Mouse (Mus musculus): ENCODE measurements around the gene Timm8a2.

Gene Timm8a2

GRCm38 (mm10) chr14:122034451-122034850, at the start of gene Timm8a2:
Gene Timm8a2 (plus strand): TSS chr14:122034674.
- no peak for DNase-seq

GRCm38 (mm10) chr14:121985477-121985876, 49.0 kb upstream of the Timm8a2 start:
- DNase-seq = no peak

DNA sequence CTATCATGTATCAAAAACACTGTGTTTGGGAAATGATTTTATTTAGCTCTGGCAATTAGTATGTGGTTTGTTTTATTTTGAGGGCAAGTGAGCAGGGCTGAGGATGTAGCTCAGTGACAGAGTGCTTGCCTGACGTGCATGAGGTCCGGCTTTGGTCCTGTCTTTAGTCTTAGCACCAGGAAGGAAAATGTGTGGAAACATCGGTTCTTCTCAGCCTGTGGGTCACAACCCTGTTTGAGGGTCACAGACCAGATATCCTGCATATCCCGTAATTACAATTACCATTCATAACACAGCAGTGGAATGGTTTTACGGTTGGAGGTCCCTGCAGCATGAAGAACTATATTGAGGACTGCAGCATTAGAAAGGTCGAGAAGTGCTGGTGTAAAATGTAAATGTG, 48.4 kb upstream of the Timm8a2 start:
- DNase-seq = no peak

GRCm38 (mm10) chr14:121987287-121987686, 47.2 kb upstream of the Timm8a2 start:
- no peak for DNase-seq

- DNase-seq = no peak
Observed at GRCm38 (mm10) chr14:121987691-121988090, 46.8 kb upstream of the Timm8a2 start.

DNA sequence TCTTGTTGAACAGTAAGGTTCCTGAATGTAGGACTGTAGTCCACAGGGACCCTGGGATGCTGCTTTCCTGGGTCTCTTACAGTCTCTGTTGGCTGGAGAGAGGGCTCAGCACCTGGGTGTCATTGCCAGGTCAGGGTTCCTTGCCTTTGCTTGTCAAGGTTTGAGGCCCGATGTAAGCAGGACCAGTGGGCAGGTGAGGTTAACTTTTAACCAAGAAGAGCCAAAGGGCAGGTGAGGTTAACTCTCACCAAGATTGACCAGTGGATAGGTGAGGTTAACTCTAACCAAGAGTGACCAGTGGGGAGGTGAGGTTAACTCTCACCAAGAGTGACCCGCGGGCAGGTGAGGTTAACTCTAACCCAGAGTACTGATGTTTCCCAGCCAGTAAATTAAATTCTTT, 45.1 kb upstream of the Timm8a2 start:
- no peak for DNase-seq

GRCm38 (mm10) chr14:121989869-121990268, 44.6 kb upstream of the Timm8a2 start:
- no peak for DNase-seq

GRCm38 (mm10) chr14:121990897-121991296, 43.6 kb upstream of the Timm8a2 start:
- DNase-seq = no peak

- DNase-seq = no peak
Observed at GRCm38 (mm10) chr14:121991921-121992320, 42.6 kb upstream of the Timm8a2 start.

GRCm38 (mm10) chr14:121992395-121993280, 41.8 kb upstream of the Timm8a2 start:
- DNase-seq = no peak

DNA sequence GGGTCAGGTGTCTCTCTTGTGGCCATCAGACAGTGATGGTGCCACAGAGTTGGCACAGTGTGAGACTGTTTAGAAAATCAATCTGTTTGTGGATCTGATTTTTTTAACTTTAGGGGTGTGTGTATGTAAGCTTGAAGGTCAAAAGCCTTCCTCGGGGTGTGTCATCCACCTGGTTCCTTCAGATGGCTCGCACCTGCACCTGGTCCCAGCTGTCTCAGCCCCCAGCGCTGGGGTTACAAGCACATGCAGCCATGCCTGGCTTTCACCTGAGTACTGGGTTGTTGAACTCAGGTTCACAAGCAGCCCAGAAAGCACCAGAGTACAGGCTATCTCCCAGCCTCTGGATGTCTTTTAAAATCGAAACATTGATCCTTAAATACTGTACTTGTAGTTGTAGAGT, 40.9 kb upstream of the Timm8a2 start:
- no peak for DNase-seq

DNA sequence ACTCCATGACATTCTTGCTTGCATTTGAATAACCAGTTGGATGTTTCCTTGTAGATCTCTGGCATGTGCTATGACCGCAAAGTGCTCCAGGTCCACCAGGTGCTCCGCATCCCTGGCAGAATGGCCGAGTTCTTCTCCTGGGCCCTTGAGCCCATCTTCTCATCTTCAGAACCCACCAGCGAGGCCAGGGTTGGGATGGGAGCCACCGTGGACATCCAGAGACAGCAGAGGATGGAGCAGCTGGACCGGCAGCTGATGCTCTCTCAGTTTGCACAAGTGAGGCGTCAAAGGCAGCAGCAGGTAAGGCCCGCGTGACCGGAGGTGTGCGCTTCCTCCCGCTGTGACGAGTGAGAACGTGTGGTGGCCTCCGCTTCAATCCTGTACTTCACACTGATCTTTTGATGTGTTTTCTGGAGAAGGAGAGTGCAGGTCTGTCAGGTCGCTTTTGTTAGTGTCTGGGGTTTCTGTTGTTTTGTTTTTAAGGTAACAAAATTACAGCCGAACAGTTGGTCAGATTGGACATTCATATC, 40.2 kb upstream of the Timm8a2 start:
- no peak for DNase-seq

DNA sequence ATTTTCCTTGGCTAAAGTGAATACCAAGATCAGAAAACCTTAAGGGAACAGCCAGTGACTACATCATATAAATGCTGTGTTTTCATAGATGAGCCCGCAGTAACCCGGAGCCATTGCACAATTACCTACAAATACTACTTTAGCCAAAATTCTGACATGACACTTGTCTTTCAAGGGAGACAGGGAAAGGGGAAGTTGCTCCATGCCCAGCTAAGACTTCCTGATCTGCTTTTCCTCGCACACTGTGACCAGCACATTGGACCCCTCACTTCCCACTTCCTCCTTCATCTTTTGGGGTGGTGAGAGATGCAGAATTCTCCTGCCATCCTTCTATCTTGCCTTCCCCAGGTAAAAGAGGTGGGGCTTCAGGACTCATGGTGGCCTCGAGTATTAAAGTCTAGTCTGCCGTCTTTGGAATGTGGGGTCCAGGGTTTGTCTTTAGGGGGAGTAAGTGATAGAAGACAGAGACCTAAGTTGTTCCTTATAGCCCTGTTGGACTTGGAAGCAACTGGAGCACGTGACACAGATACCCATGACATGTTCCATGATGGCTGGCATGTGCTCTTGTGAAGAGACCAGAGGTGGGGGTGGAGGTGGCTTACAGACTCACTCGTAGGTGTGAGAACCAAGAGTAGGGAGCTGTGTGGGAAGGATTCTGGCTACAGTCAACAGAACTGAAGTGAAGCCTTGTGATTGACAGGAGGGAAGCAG, 39.5 kb upstream of the Timm8a2 start:
- no peak for DNase-seq

DNA sequence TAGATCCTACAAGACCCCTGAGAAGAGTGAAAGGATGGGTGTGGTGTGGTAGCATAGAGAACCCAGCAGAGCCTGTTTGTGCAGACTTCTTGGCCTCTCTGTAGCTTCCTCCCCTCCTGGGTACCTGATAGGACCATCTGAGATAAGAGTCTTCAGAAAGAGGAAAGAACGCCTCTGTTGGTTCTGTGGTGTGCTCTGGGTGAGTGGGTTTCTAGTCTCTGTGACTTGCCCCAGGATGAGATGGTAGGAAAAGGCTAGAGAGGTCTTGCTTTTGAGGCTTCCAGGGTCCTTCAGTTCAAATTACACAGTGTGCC, 39.0 kb upstream of the Timm8a2 start:
- no peak for DNase-seq

- DNase-seq = peak; percentile 15 to 16
Observed at GRCm38 (mm10) chr14:121996786-121997185, 37.7 kb upstream of the Timm8a2 start.

DNA sequence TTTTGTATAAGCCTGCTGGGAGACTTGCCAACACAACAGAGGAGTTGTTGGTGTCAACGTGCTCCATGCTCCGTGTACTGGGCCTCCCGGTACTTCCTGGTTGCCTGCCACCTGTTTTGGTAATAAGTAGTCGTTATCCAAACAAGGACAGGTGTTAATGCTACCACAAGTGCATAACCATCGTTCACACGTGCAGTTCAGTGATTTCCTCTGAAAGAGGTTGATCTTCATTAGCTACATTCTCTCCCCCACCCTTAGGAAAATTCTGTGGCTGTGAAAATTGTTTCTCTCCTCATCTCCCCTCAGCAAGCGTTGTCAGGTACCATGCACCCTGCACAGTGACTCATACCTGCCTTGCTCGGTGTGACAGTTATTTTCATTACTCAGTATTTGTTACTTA, 35.0 kb upstream of the Timm8a2 start:
- DNase-seq = no peak

DNA sequence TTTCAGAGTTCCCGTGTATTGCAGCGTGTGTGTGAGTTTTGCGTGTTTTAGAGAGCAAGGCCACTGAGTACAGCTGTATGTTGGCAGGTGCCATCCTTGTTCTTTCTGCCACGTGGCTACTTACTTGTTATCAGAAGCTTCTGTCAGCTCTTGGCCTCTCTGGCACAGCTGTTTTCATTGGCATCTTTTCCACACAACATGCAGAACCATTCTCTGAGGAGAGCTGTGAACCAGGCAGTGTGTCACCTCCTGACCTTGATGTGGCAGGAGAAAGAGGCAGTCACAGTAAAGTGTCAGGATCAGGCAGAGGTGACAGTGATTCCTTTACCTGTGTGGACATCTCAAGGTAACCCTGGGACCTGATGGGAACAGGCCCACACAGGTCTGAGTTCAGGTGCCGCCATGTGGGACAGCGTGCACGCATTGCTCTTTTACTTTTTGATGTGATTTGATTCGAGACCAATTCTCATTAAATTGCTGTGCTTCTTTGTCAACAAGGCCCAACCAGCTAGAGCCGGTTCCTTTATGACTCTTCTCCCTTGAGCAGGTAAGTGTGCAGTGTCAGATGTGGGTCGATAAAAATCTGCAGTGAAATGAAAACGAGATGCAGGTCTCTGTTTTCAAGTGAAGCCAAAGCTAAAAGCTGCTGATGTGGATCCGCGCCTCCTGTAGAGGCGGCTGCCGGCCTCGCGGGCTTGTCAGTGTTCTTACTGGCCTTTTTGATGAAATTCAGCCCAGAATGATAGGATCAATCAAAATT, 33.9 kb upstream of the Timm8a2 start:
- no peak for DNase-seq

DNA sequence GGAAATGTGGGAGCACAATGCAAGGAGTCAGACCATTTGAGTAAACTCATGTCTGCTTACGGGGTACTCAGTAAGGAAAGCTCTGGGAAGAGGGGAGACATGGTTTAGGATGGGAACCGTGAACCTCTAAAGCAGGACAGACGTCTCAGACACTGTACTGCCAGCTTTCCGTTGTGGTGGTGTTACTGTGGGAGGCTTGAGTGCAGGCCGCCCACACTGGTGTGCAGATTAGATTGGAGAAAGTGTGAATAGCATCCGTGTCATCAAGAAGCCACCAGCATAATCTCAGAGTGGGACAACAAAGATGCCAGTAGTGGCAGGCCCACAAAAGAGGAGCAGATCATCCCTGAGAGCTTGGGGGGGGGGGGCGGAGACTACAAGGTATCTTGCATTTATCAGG, 32.2 kb upstream of the Timm8a2 start:
- DNase-seq = no peak

- DNase-seq = no peak
Observed at GRCm38 (mm10) chr14:122003812-122004211, 30.7 kb upstream of the Timm8a2 start.

GRCm38 (mm10) chr14:122008261-122008660, 26.2 kb upstream of the Timm8a2 start:
- DNase-seq = no peak

DNA sequence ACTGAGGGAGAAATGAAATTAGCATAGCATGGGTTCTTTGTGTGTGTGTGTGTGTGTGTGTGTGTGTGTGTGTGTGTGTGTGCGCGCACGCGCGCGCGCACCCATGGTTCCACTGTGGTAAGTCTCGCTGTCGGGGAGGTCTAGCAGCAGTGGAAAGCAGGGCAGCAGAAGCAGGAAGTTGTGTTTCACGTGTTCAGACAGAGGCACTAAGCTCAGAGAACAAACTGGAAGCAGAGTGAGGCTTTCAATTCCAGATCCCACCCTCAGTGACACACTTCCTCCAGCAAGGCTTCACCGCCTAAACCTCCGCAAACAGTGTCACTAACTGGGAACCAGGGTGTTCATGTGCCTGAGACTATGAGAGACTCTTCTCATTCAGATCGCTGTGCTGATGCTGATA, 25.0 kb upstream of the Timm8a2 start:
- DNase-seq = no peak

GRCm38 (mm10) chr14:122010301-122010700, 24.2 kb upstream of the Timm8a2 start:
- DNase-seq = no peak

DNA sequence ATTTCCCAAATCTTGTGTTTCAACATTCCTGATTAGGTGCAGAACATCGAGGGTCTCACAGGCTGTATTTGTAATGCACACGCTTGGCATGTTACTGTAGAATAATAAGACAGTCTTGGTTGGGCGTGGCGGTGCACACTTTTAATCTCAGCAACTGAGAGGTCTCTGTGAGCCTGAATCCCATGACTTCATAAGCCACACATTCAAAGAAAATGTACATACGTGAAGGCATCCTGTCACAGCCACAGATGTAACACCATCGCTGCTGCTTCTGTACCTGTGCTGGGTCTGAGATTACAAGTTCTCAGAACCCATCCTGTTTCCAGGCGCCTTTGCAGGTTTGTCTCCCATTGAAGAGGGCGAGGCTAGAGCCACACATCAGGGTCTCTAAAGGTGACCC, 22.7 kb upstream of the Timm8a2 start:
- no peak for DNase-seq
